Mouse (Mus musculus): ENCODE measurements around the gene Dppa5a.
"Not testable (repeated sequence)": the region's sequence is repeated elsewhere in the genome, so short reads cannot be mapped to it uniquely, and the experiment has no call there.

Gene Dppa5a

DNA sequence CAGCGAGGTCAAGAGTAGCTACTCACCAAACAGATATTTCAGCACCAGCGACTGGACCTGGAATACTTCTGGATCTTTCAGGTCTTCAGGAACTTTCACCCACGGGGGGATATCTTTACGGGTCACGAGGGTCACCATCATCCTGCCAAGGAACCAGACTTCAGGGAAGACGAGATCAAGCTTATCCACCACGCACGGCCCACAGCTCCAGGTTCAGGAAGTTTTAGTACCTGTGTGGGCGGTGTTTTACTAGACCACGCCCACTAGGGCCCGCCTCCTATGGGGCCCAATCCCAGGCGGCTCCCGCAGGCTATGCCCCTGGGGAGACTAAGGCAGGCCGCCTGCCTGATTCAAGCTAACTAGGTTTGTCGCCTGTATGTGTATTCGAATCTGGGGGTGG lies at the start of gene Dppa5a:
Dppa5a (minus strand) TSS at position 219 of the 400 bp plus-strand sequence.
- not testable (repeated sequence) for DNase-seq

DNA sequence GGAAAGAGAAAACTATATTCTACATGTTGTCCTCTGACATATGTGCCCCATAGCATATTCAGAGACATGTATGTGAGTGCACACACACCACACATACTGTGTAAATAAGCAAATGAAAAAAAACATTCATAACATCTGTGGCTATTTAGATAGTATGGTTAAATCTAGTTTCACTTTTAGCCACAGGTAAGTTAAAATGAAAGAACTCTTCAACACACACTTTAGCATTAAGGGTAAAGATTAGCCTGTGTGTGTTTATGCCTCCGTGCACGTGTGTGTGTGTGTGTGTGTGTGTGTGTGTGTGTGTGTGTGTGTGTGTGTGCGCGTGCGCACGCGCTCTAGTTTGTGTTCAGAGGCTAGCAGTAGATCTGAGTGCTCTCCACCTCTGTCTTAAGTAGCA lies 33.6 kb upstream of the Dppa5a start:
- DNase-seq: no peak

DNA sequence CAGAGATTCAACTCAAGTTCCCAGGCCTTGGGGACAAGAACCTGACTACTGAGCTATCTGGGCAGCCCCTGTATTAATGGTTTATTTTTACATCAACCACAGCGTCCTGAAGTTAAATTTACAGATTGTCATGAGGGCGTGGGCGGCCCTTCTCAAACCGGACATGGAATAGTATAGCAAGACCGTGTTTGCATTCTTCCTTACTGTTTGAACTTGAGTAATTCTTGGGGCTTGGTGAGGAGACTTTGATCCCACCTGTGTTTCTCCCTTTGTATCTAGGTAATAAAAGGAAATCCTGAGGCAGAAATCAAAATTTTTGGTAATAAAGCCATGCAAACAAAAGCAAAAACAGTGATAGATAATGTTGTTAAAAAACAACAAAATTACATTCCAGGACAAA lies 32.6 kb upstream of the Dppa5a start:
- DNase-seq: no peak

DNA sequence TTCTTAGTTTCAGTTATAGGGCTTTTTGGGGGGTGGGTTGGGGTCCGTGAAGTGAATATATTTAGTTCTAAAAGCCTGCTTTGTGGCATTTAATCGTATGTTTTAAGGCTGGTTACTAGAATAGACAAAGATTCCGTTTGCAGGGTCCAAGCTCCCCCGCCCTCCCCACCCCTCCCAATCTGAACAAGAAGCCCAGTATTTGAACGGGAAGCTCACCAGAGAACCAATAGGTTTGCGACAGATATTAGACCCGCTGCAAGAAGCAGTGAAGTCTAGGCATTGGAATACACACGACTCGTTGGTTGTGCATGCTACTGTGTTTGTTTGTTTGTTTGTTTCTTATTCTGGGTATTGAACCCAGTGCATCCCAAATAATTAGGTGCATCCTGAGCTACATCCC lies 28.5 kb upstream of the Dppa5a start:
- DNase-seq: no peak

DNA sequence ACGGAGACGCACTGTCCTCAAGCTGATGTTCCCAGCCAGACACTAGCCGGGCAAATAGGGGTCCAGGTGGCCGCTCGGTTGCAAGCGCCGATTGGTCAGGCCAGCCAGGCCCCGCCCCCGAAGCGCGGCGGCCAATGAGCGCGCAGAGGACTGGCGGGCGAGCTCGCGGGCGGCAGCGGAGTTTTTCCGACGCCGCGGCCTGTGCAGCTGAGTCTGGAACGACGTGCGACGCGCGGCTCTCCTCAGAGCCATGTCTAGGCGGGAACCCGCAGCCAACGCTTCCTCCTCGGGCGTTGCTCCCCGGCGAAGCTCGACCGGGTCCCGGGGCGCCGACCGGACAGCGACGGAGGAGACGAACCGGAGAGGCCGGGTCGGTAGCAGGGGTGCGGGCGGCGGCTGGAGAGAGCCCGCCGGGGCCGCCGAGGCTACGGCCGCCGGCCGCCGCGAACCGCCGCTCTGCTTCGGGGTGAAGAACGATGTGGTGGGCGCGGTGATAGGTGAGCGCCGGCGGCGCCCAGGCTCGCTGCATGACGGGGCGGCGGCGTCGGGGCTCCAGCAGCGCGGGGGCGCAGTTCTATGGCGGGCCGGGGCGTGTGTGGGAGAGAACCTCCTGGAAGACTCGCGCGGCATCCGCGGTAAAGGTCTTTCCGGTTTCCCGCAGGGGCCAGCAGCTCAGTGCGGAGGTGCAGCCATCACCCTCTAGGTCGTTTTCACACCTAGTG lies 27.8 kb upstream of the Dppa5a start, which contains the start of gene Ddx43:
Ddx43 (plus strand) TSS at position 148 of the 722 bp plus-strand sequence.
- peak; percentile 16 to 31 for DNase-seq

DNA sequence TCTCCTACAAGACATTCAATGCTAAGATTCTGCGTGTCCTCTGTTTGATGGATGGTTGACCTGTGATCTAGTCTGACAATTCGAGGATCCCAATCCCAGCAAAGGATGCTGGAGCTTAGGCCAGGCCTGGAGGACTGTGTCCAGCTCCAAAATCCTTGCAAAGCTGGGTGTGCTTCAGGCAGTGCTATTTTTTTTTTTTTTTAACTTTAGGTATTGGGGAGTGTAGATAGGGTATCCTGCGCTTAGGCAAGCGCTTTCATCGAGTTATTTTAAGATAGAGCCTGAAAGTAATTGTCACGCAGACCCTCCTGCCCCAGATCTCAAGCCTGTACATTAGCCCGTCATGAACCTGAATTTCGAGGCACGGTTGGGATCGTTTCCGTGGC lies 27.3 kb upstream of the Dppa5a start:
- DNase-seq: no peak

DNA sequence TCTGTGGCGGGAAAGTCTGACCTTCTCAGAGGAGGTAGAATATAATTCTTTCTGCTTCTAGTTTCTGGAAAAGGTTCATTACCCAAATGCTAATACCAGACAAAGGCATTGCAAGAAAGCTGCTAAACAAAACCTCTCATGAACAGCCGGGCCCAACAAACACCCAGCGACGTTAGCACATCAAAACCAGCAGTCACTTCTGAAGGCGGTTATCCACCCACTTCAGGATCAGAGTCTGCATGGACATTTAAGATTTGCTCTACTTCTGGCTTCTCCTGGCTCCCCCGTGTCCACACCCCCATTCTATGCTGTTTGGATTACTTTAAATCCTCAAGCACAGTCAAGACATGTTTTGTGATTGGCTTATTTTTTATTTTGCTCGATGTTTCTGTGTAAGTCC lies 26.6 kb upstream of the Dppa5a start:
- DNase-seq: no peak

DNA sequence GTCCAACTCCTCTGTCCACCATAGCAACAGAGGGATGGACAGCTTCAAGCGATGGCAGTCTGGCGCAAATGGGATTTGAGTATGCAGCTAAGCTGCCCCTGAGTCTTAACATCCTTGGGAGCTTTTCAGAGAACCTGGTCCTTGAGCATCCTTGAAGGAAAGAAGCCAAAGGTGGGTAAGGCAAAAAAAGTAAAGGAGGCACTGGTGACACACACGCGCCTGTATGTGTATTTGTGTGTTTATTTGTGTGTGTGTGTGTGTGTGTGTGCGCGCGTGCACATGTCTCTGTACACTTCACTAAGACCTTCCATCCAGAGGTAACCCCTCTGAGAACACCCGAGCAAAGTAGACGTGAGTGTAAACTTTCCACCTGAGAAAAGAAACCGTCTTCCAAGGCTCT lies 25.8 kb upstream of the Dppa5a start:
- no peak for DNase-seq

DNA sequence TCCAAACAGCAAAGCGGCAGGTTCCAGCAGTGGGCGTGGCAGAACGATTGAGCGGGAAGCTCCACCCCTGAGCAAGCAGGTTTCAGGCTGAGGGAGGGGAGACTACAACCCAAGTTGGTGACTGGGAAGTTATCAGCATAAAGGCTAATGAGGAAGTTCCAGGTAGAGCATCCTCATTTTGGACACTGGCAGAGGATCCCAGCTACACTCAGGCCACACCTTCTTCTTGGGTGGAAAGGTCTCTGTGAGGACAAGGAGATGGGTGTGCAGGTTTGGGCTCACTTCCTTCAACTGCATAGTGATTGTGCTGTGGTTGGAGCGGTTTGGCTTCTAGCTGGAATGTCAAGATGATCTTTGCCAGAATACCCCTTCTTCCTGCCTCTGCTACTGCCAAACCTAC lies 22.0 kb upstream of the Dppa5a start:
- no peak for DNase-seq

DNA sequence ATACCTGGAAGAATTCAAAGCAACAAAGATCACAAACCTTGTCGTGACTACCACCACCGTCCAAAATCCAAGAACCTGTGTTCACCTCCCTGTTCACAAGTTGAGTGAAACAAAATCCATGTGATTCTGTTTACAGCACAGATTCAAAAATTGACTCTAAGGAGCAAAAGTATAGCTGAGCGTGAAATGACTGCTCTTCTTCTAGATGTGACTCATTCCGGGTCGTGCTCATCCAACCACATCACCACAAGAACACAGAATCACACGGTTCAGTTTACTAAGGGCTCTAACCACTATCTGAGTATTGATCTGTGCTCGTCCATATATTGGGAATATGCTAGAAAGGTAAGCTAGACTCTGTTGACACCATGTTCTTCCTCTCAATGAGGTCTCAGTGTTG lies 19.0 kb upstream of the Dppa5a start:
- DNase-seq: no peak

DNA sequence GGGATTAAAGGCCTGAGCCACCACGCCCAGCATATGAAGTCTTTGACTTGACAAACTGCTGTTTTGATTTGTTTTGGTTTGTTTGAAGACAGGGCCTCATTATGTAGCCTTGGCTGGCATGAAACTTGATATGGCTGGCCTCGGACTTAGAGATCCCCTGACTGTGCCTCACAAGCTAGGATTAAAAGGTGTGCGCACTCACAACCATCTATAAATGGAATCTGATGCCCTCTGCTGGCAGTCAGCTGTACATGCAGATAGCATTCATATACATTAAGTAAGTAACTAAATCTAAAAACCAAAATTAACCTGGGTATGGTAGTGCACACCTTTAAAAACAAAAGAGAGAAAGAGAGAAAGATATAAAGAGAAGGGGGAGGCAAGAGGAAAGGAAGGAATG lies 17.9 kb upstream of the Dppa5a start:
- DNase-seq: no peak

DNA sequence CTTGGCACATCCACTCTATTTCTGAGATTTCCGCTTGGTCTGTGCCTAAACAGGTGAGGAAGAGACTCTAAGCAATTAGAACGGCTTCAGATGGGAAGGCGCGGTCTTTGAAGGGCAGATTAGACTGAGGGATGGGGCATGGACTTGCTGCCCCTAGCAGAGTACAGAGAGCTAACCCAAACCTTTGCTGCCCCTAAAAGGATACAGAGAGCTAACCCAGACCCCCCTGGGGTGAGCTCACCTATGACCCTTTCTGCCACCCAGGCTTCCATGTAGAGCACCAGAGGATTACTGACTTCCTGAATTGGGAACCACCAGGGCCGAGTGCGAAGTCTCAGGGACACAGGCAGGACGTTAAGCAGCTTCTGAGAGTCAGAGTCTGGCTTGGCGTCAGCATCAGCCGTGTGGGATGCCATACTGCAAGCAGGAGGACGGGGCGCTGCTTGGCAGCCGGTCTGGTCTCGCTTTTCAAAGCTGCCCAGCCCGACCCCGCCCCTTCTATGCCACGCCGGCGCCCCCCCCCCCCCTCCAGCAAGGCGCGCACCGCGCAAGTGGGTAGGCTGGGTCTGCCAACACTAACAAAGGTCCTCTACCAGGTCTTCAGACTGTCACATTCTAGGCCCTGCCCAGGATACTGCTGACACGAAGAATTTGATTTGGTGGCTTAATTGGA lies 10.3 kb upstream of the Dppa5a start, which contains the start of gene Ooep:
Ooep (minus strand) TSS at position 613 of the 673 bp plus-strand sequence.
- DNase-seq: no peak

DNA sequence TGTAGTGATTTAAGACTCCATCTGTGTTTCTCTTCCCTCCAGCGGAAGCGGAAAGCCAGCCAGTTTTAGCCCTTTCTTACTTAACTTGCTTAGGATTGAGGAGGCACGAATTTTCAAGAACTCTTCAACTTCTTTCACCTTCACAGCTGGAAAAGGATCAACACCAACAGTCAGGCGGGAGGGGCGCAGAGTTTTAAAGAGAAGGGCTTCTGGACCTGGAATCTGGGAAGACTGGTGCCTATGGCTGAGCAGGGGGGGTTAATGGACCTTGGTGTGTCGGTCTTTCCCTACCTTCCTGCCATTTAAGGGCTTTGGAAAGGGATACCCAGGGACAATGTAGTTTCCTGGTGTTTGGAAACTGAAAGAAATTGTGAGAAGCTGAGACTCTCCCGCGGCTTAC lies 9.6 kb upstream of the Dppa5a start:
- no peak for DNase-seq

DNA sequence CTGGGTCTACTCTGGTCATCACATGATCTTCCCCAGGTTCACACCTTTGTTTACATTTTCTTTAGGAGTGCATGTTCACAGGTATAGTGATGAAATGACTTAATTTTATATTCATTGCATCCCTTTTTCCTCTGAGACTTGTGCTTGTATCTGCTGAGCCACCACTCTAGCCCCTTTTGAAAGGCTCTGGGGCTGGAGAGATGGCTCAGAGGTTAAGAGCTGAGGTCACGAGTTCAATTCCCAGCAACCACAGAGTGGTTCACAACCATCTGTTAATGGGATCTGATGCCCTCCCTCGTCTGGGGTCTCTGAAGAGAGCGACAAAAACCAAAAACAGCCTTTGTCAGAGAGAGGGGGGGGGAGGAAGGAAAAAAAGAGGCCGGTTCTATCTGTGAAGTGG lies 7.5 kb upstream of the Dppa5a start:
- DNase-seq: no peak

DNA sequence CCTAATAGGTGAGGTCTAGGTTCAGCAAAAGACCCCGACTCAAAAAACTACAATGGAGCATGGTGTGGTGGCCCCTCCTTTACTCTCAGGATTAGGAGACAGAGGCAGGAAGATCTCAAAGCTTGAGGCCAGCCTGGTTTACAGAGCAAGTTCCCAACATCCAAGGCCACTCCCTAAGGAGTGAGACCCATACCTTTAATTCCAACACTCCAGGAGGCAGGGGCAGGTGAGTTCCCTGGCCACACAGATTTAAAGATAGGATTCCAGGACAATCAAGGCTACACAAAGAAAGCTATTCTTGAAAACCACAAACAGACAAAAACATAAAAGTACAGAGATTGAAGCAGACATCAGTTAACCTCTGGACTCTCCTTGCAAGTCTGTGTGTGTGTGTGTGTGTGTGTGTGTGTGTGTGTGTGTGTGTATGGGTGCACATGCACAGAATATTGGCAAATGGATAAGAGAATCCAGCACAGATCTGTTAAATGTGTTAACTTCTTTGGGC lies 7.0 kb upstream of the Dppa5a start:
- no peak for DNase-seq

DNA sequence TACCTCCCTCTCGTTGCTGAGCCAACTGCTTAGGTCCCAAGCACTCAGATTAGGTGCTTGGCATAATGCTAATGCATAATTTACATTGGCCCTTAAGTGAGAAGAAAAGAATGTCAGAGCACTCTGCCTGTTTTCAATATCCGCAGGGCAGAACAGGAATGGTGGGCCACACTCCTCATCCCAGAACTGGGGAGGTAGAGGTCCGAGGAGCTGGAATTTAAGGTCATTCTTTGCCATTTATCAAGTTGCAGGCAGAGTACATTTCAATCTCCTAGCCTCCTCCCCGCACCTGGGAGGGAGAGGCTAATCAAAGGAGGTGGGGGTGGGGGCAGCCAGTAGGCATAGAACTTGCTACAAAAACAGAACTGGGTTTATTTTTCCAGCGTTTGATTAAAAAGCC lies 6.4 kb upstream of the Dppa5a start:
- DNase-seq: no peak

DNA sequence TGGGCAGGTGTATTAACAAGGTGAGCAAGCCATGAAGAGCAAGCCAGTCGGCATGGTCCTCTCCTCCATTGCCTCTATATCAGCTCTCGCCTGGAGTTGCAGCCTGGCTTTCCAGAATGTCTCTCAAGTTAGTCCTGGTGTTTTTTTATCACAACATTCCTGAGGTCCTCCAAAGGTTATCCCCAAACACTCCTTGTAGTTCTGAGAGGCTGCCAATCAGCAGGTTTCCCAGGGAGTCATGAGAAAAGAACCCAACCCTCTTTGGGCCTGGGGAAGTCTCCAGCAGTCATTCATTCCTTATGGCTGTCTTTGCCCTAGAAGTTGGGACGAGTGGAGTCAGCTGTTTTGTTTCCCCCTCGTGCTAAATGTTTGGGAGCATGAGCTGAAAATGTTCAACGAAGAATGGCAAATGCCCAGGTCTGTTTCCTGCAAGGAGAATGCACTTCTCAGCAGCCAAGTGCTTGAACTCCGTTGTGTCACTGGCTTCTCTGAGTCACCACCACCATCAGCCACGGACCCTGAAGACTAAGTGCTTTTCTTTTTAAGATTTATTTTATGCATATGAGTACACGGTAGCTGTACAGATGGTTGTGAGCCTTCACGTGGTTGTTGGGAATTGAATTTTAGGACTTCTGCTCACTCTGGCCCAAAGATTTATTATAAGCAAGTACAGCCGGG lies 5.0 kb upstream of the Dppa5a start:
- no peak for DNase-seq

DNA sequence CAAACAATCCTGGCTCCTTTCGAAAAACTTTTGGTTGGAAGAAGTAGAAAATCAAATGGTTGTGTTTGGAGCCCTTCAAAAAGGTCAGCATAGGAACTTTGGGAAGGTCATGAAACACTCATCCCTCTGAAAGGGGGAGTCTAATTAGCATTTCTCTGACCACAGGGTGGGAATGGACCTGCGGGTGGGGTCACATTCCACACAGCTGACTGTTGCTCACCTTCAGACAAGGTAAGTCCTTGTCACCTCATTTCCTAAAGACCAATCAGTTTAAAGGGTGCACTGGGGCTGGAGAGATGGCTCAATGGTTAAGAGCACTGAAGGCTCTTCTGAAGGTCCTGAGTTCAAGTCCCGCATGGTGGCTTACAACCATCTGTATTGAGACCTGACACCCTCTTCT lies 3.5 kb upstream of the Dppa5a start:
- DNase-seq: no peak

DNA sequence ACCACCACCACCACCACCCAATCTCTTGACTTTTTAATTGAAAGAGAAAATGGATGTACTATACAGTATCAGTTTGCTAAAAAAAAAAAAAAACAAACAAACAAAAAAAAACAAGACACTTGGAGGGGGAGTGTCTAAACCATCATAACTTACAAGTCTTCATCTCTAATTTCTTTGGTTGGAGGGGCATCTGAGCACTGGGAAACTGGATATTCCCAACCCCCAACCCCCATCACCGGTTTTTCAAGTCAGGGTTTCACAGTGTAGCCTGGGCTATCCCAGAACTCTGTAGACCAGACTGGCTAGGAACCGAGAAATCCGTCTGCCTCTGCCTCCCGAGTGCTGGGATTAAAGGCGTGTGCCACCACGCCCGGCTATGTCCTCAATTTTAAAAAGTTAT lies 1.8 kb upstream of the Dppa5a start:
- no peak for DNase-seq

DNA sequence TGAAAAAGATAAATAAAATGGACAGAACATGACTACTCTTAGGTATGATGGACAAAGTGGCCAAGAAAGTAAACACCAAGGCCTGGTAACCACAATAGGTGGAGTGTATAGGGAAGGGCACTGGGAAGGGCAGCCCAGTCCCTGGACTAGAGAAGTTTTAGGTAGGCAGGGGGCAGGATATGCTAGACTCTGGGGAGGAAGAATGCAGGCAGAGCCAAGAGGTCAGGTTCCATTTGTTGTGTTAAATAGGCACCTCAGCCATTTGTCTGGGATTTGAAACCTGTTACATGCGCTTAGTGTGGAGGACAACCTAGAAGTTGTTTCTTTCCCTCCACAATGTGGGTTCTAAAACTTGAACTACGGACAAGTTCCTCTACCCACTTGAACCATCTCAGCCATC lies 1.4 kb upstream of the Dppa5a start:
- DNase-seq: no peak

DNA sequence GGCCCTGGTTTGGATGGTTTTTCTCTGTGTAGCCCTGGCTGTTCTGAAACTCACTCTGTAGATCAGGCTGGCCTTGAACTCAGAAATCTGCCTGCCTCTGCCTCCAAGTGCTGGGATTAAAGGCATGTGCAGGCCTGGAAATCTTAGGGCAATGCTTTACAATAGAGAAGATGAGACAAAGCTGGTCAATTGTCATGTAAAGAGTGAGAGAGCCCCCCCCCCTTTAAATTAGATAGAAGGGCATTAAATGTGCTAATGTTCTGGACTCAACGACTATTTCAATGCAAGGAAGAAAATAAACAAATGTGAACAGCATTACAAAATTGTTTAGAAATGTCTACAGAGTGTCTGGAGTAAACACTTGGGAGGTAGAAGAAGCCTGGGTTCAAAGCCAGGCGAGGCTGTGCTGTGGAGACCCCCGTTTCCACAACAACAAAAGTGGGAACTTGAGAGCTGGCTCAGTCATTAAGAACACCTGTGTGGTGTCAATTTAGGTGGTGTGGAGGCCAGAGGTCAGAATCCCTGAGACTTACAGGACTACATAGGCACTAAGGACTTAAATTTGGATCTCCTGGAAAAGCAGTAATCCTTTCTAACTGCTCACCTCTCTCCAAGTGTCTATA lies 805 bp upstream of the Dppa5a start:
- DNase-seq: no peak

DNA sequence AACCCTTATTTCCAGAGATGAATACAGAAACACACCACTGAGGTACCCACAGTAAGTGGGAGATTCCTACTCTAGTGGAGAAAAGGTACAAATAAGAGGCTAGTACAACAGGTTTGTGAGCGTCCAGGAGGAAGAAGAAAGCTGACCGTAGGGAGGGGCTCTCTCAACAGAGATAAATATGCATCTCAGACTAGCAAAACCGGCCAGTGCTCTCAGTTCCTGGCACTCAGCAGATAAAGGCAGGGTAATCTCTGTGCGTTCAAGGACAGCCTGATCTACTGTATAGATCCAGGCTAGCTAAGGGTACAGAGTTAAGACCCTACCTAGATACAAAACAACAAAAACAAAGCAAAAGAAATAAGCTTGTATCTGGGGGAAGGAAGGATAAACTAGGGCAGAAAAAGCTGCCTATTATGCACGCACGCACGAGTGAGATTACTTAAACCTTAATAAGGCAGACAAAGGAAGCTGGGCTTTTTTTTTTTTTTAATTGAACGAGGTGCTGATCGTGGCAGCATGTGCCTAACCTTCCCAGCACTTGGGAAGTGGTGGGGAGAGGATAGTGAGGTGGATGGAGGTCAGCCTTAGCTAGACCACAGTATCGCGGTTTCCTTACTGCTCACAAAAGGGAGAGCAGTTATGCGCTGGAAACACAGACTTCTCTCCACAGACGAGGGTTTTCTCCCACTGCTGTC lies 2.0 kb downstream of the Dppa5a start:
- no peak for DNase-seq

DNA sequence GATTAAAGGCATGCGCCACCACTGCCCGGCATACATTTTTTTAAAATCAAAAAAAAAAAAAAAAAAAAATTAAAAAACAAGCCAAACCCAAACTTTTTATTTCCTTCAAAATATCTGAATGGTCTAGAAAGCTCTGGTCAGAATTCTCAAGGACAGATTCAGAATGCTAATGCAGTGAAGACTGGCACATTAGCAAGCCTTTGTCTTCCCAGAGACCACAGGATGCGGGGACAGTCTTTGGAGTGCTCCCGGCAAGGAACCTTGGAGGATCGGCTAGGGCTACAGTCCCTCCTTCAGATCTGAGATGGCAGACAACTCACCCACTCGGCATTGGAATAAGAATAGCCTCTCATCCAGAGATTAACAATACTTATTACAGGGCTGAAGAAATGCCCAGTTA lies 3.3 kb downstream of the Dppa5a start:
- DNase-seq: no peak
